Mouse (Mus musculus) lung, postnatal 25 days (tissue): ENCODE results near the gene 4933406M09Rik.

ENCODE experiments used
- DNase-seq: peaks from one replicate; pipeline ENCODE4 v3.0.0; 2022; ENCODE audit warnings: low spot score

4933406M09Rik gene

GRCm38 (mm10) chr1:134433473-134433872 is 47.7 kb downstream of the 4933406M09Rik start:
- no peak for DNase-seq

- no peak for DNase-seq
These were observed 49.7 kb downstream of the 4933406M09Rik start for GRCm38 (mm10) chr1:134435414-134435813.

GRCm38 (mm10) chr1:134440437-134440836 is 54.7 kb downstream of the 4933406M09Rik start:
- no peak for DNase-seq
